24 mouse cellular contexts compared by ENCODE assay signal in the genomic region with DNA sequence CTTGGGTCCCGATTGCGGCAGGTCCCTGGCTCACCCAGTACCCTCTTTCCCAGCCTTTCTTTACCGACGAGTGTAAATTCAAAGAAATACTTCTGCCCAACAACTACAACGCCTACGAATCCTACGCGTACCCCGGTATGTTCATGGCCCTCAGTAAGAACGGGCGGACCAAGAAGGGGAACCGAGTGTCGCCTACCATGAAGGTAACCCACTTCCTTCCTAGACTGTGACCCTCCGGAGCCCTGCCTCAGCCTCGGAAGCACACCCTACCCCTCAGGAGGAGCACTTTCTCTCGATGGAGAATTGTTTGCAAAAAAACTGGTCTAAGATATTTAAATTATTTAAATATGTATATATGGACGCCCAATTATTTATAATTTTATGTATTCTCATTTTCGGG. TPM values are rescaled to one million over a fixed set of nuclear protein-coding genes. Genes with fewer than 3 reads are reported as not detected.
DNase-seq lines count a peak whose midpoint lies in the region; ATAC-seq and TF ChIP-seq lines count a peak whose summit lies in the region.
"Had no signal": no experiment of that assay in that cellular context is flagged by ENCODE, and none has a peak within 500 bp of the region (broad histone marks: within the 10 kb centered on the region; RNA-seq: fewer than 3 reads in every experiment).

No protein-coding gene starts in this region.

- peaks cover 22% of the 10 kb centered on the region for H3K4me1 ChIP-seq in forebrain, embryonic 10.5 days
- H3K4me1 ChIP-seq in forebrain, embryonic 13.5 days: peaks cover 14% of the 10 kb centered on the region
- H3K4me1 ChIP-seq in neural tube, embryonic 15.5 days: peaks cover 15% of the 10 kb centered on the region
- H3K4me1 ChIP-seq in cerebellum, adult 2 months (ENCODE audit: control insufficient read depth, insufficient read depth, low read length): peaks cover 4% of the 10 kb centered on the region; the same call in 1 of the 2 replicates

- no peaks in the 10 kb centered on the region for H3K9me3 ChIP-seq in forebrain, embryonic 10.5 days
- no peaks in the 10 kb centered on the region for H3K9me3 ChIP-seq in forebrain, embryonic 13.5 days (replicated peaks)
- no peaks in the 10 kb centered on the region for H3K9me3 ChIP-seq in neural tube, embryonic 15.5 days (replicated peaks)
- H3K9me3 ChIP-seq: embryonic facial prominence, embryonic 13.5 days; heart, embryonic 15.5 days; hindbrain, embryonic 10.5 days had no signal

- H3K27ac ChIP-seq in forebrain, embryonic 10.5 days: no peak overlapping the region
- no peak overlapping the region for H3K27ac ChIP-seq in forebrain, embryonic 13.5 days
- no peak overlapping the region for H3K27ac ChIP-seq in neural tube, embryonic 15.5 days (replicated peaks)
- no peak overlapping the region for H3K27ac ChIP-seq in cerebellum, adult 2 months (ENCODE audit: insufficient read depth, low read length)
- H3K27ac ChIP-seq: embryonic facial prominence, embryonic 13.5 days; heart, adult 2 months; heart, embryonic 15.5 days; hindbrain, embryonic 10.5 days had no signal

- no peak for ATAC-seq in forebrain, embryonic 13.5 days
- ATAC-seq in neural tube, embryonic 15.5 days (ENCODE audit: low FRiP score): no peak
- peak; percentile 58; the same call in 1 of the 2 replicates for ATAC-seq in megakaryocyte, adult 5-6 weeks (ENCODE audit: poor library complexity, severe bottlenecking)
- ATAC-seq: CD4-positive, CD25-positive, alpha-beta regulatory T cell, adult 4 months; forebrain, embryonic 14.5 days; hindbrain, embryonic 16.5 days; inflammation-experienced regulatory T-cells, adult 6 months; intestine, postnatal 0 days had no signal

- no peak for TF ChIP-seq POLR2A in cerebellum, adult 2 months (IDR thresholded peaks at IDR 0.05; ENCODE audit: borderline replicate concordance, insufficient read depth, low read length)

- peak; percentile 18 for DNase-seq in forebrain, embryonic 10.5 days (ENCODE audit: extremely low spot score, low spot score)
- DNase-seq in neural tube, embryonic 10.5 days (ENCODE audit: extremely low spot score, low spot score): peak; percentile 29
- no peak for DNase-seq in cerebellum, adult 9-10 months
- no peak for DNase-seq in cerebellum, adult 2 months
- DNase-seq: adrenal gland, adult 8-10 months; adrenal gland, postnatal 36 days; B cell, adult 2 months; cerebellum, adult 8-10 months; heart, adult 2 months; heart, postnatal 14 days had no signal

- no peak overlapping the region for H3K9ac ChIP-seq in forebrain, embryonic 13.5 days
- H3K9ac ChIP-seq in neural tube, embryonic 15.5 days (replicated peaks): no peak overlapping the region
- H3K9ac ChIP-seq: embryonic facial prominence, embryonic 13.5 days; heart, embryonic 15.5 days had no signal

- no peak overlapping the region for H3K4me2 ChIP-seq in forebrain, embryonic 13.5 days
- no peak overlapping the region for H3K4me2 ChIP-seq in neural tube, embryonic 15.5 days
- H3K4me2 ChIP-seq: embryonic facial prominence, embryonic 13.5 days had no signal

- no peak overlapping the region for H3K4me3 ChIP-seq in forebrain, embryonic 10.5 days
- no peak overlapping the region for H3K4me3 ChIP-seq in forebrain, embryonic 13.5 days
- H3K4me3 ChIP-seq in neural tube, embryonic 15.5 days (replicated peaks): no peak overlapping the region
- H3K4me3 ChIP-seq in cerebellum, adult 2 months (replicated peaks; ENCODE audit: insufficient read depth, low read depth, low read length): no peak overlapping the region
- H3K4me3 ChIP-seq: heart, adult 2 months; heart, embryonic 15.5 days had no signal

- no peak for TF ChIP-seq CTCF in cerebellum, adult 2 months (IDR thresholded peaks at IDR 0.05; ENCODE audit: borderline replicate concordance, insufficient read depth, low read depth, low read length)

- H3K27me3 ChIP-seq in forebrain, embryonic 10.5 days (ENCODE audit: poor library complexity, severe bottlenecking): peaks cover 98% of the 10 kb centered on the region
- H3K27me3 ChIP-seq in forebrain, embryonic 13.5 days: peaks cover 95% of the 10 kb centered on the region
- H3K27me3 ChIP-seq in neural tube, embryonic 15.5 days (replicated peaks): peaks cover 89% of the 10 kb centered on the region
- H3K27me3 ChIP-seq in cerebellum, adult 2 months (ENCODE audit: control insufficient read depth, insufficient read depth, low read length): peaks cover 3% of the 10 kb centered on the region; the same call in 1 of the 2 replicates

- 4% methylated on average over 18 of the region's 18 CpGs for WGBS in forebrain, embryonic 10.5 days
- WGBS in forebrain, embryonic 13.5 days: 3% methylated on average over 18 of the region's 18 CpGs
- 4% methylated on average over 18 of the region's 18 CpGs for WGBS in neural tube, embryonic 15.5 days
- WGBS in cerebellum, adult 2 months: 19% methylated on average over 18 of the region's 18 CpGs

- no peaks in the 10 kb centered on the region for H3K36me3 ChIP-seq in forebrain, embryonic 10.5 days (replicated peaks)
- H3K36me3 ChIP-seq in forebrain, embryonic 13.5 days (ENCODE audit: poor library complexity, severe bottlenecking): no peaks in the 10 kb centered on the region
- no peaks in the 10 kb centered on the region for H3K36me3 ChIP-seq in neural tube, embryonic 15.5 days
- H3K36me3 ChIP-seq: embryonic facial prominence, embryonic 13.5 days; heart, embryonic 15.5 days; hindbrain, embryonic 10.5 days had no signal

RNA-seq across cellular contexts. Expression of gene Fgf4, which starts 15.5 kb away (rescaled TPM):
- polyA plus RNA-seq in forebrain, embryonic 10.5 days (2016; fragmentation: Nextera tagmentation; extraction: Ambion mirVana): not detected in 2 replicates
- not detected in 2 replicates for polyA plus RNA-seq in forebrain, embryonic 13.5 days (2015; fragmentation: Nextera tagmentation; extraction: Ambion mirVana)
- not detected in 2 replicates for polyA plus RNA-seq in neural tube, embryonic 15.5 days (2015; fragmentation: Nextera tagmentation; extraction: Ambion mirVana)
- total RNA-seq in megakaryocyte, adult 5-6 weeks (2015): not detected in 2 replicates
- total RNA-seq in megakaryocyte, adult 5-6 weeks (2017): not detected in 2 replicates
- polyA plus RNA-seq in cerebellum, adult 2 months (2012; rRNA removed): not detected in 2 replicates
- total RNA-seq: adrenal gland, adult 8-10 months; adrenal gland, postnatal 36 days; gastrocnemius, adult 8-10 months; heart, adult 2 months; heart, postnatal 14 days had no signal
- polyA plus RNA-seq: forebrain, embryonic 14.5 days; heart, adult 2 months; heart, embryonic 11.5 days; heart, embryonic 15.5 days; hindbrain, embryonic 10.5 days; hindbrain, embryonic 16.5 days; inflammation-experienced regulatory T-cells, adult 6 months; intestine, postnatal 0 days had no signal

RNA-seq across cellular contexts. Expression of gene Fgf3, which starts 24.8 kb away (rescaled TPM):
- polyA plus RNA-seq in forebrain, embryonic 10.5 days (2016; fragmentation: Nextera tagmentation; extraction: Ambion mirVana): 0.98 and 1.2 TPM in 2 replicates
- polyA plus RNA-seq in forebrain, embryonic 13.5 days (2015; fragmentation: Nextera tagmentation; extraction: Ambion mirVana): 2.0 and 2.3 TPM in 2 replicates
- 0.28 and 1.2 TPM in 2 replicates for polyA plus RNA-seq in neural tube, embryonic 15.5 days (2015; fragmentation: Nextera tagmentation; extraction: Ambion mirVana)
- 0.66 and 0.96 TPM in 2 replicates for total RNA-seq in megakaryocyte, adult 5-6 weeks (2015)
- total RNA-seq in megakaryocyte, adult 5-6 weeks (2017): 0.20 and 0.51 TPM in 2 replicates
- polyA plus RNA-seq in cerebellum, adult 2 months (2012; rRNA removed): 0.63 and 0.67 TPM in 2 replicates
- total RNA-seq: gastrocnemius, adult 8-10 months; gastrocnemius, postnatal 4 days; heart, adult 2 months; heart, postnatal 14 days had no signal
- polyA plus RNA-seq: CD4-positive, CD25-positive, alpha-beta regulatory T cell, adult 4 months; heart, adult 2 months; heart, embryonic 15.5 days; inflammation-experienced regulatory T-cells, adult 6 months; intestine, postnatal 0 days had no signal

RNA-seq across cellular contexts. Expression of gene Fgf15, which starts 33.6 kb away (rescaled TPM):
- polyA plus RNA-seq in forebrain, embryonic 10.5 days (2016; fragmentation: Nextera tagmentation; extraction: Ambion mirVana): 60.7 and 78.7 TPM in 2 replicates
- polyA plus RNA-seq in forebrain, embryonic 13.5 days (2015; fragmentation: Nextera tagmentation; extraction: Ambion mirVana): 48.2 and 63.2 TPM in 2 replicates
- polyA plus RNA-seq in neural tube, embryonic 15.5 days (2015; fragmentation: Nextera tagmentation; extraction: Ambion mirVana): 5.4 and 7.8 TPM in 2 replicates
- not detected in 2 replicates for total RNA-seq in megakaryocyte, adult 5-6 weeks (2015)
- total RNA-seq in megakaryocyte, adult 5-6 weeks (2017): not detected in 2 replicates
- polyA plus RNA-seq in cerebellum, adult 2 months (2012; rRNA removed): not detected in 2 replicates
- total RNA-seq: adrenal gland, postnatal 36 days; gastrocnemius, adult 8-10 months; gastrocnemius, postnatal 4 days; heart, adult 2 months; heart, postnatal 14 days had no signal
- polyA plus RNA-seq: CD4-positive, CD25-positive, alpha-beta regulatory T cell, adult 4 months; heart, adult 2 months; heart, embryonic 15.5 days; inflammation-experienced regulatory T-cells, adult 6 months had no signal

RNA-seq across cellular contexts. Expression of gene LTO1, which starts 52.2 kb away (rescaled TPM):
- 24.6 and 26.7 TPM in 2 replicates for polyA plus RNA-seq in forebrain, embryonic 10.5 days (2016; fragmentation: Nextera tagmentation; extraction: Ambion mirVana)
- 36.1 and 45.6 TPM in 2 replicates for polyA plus RNA-seq in forebrain, embryonic 13.5 days (2015; fragmentation: Nextera tagmentation; extraction: Ambion mirVana)
- 32.6 and 32.8 TPM in 2 replicates for polyA plus RNA-seq in neural tube, embryonic 15.5 days (2015; fragmentation: Nextera tagmentation; extraction: Ambion mirVana)
- 13.8 and 14.5 TPM in 2 replicates for total RNA-seq in megakaryocyte, adult 5-6 weeks (2015)
- total RNA-seq in megakaryocyte, adult 5-6 weeks (2017): 49.5 and 53.8 TPM in 2 replicates
- 38.0 and 45.8 TPM in 2 replicates for polyA plus RNA-seq in cerebellum, adult 2 months (2012; rRNA removed)

Comparison
In these comparisons a context has a peak if more than half of its experiments do, and no peak if none do; other contexts are left out.
1. DNase-seq: peak in forebrain, embryonic 10.5 days (single experiment) and neural tube, embryonic 10.5 days (single experiment); none in cerebellum, adult 9-10 months (single experiment) and cerebellum, adult 2 months (0 of 2).